Mouse (Mus musculus) intestine, postnatal 0 days (tissue): ENCODE results near the gene Slc25a47. TPM values are rescaled to one million over a fixed set of nuclear protein-coding genes. Genes with fewer than 3 reads are reported as not detected.

ENCODE experiments used
- ATAC-seq: fragments of 200-750 bp; cut with Nextera tagmentation; 2 replicates; pipeline ENCODE4 v1.8.0; 2017; ENCODE audit warnings: mild to moderate bottlenecking, moderate TSS enrichment, moderate library complexity
- H3K27ac ChIP-seq: fragments of 300-500 bp; sonication (generic); 2 replicates; pipeline ENCODE4 v1.5.1; 2014; ENCODE audit warnings: mild to moderate bottlenecking, low read depth, low read length, moderate library complexity
- H3K27me3 ChIP-seq: fragments of 300-500 bp; sonication (generic); replicated peaks from 2 replicates; pipeline ENCODE4 v1.6.1; 2014; ENCODE audit warnings: low read length, mixed read lengths; ENCODE audit not compliant: control insufficient read depth, insufficient read depth
- H3K36me3 ChIP-seq: fragments of 300-500 bp; sonication (generic); 2 replicates; pipeline ENCODE4 v1.6.1; 2014; ENCODE audit warnings: mild to moderate bottlenecking, moderate library complexity; ENCODE audit not compliant: control insufficient read depth, insufficient read depth
- H3K4me1 ChIP-seq: fragments of 300-500 bp; sonication (generic); replicated peaks from 2 replicates; pipeline ENCODE4 v1.6.1; 2014; ENCODE audit warnings: antibody characterized with exemption, low read length, mixed read lengths; ENCODE audit not compliant: control insufficient read depth, insufficient read depth
- H3K4me2 ChIP-seq: fragments of 300-500 bp; sonication (generic); replicated peaks from 2 replicates; pipeline ENCODE4 v1.6.1; 2014; ENCODE audit warnings: low read depth, mild to moderate bottlenecking, moderate library complexity
- H3K4me3 ChIP-seq: fragments of 300-500 bp; sonication (generic); 2 replicates; pipeline ENCODE4 v1.5.1; 2014; ENCODE audit warnings: low read depth, low read length
- H3K9ac ChIP-seq: fragments of 300-500 bp; sonication (generic); 2 replicates; pipeline ENCODE4 v1.6.1; 2014; ENCODE audit warnings: mild to moderate bottlenecking, low read depth, low read length
- H3K9me3 ChIP-seq: fragments of 300-500 bp; sonication (generic); 2 replicates; pipeline ENCODE4 v1.6.1; 2016; ENCODE audit warnings: mixed run types; ENCODE audit not compliant: control insufficient read depth
- CTCF ChIP-seq: sonication (generic); IDR thresholded peaks from 2 replicates; pipeline ENCODE4 v1.5.1; 2016; ENCODE audit warnings: low read depth, mild to moderate bottlenecking, control low read depth, antibody characterized with exemption, moderate library complexity
- WGBS: fragments of 180-500 bp; shearing (Covaris S2); extraction: QIAGEN DNeasy Blood & Tissue Kit; methylation state at CpG from one replicate; pipeline ENCODE4 v1.1.7; 2014; 5-methylcytosine and 5-hydroxymethylcytosine counted together
- microRNA counts: library from miRNA; unstranded; fragments of <30 nt; microRNA quantifications from one replicate; lab custom pipeline; 2016
- microRNA-seq: library from miRNA; unstranded; fragments of <30 nt; microRNA quantifications from one replicate; pipeline ENCODE4, GENCODE M21; 2016
- polyA plus RNA-seq: library from polyadenylated mRNA; unstranded; fragments of >200 nt; fragmentation: Nextera tagmentation; extraction: Ambion mirVana; gene quantifications from 2 replicates; pipeline ENCODE4 v1.2.1, GENCODE M21; 2015

Slc25a47 gene
- polyA plus RNA-seq, 1 experiment from 2014 or later: 5.1 TPM

GRCm38 (mm10) chr12:108905620-108906302 lies 69.9 kb downstream of the Slc25a47 start:
- no peaks in the 10 kb centered on the region for H3K27me3 ChIP-seq
- WGBS: 66% methylated on average over 14 of the region's 14 CpGs

GRCm38 (mm10) chr12:108906398-108906797 lies 70.6 kb downstream of the Slc25a47 start:
- no peaks in the 10 kb centered on the region for H3K9me3 ChIP-seq
- H3K36me3 ChIP-seq: no peaks in the 10 kb centered on the region
- no peak for TF ChIP-seq CTCF
- 64% methylated on average over 12 of the region's 12 CpGs for WGBS
- H3K27ac ChIP-seq: no peak overlapping the region
- H3K9ac ChIP-seq: no peak overlapping the region
- no peak for ATAC-seq
- no peaks in the 10 kb centered on the region for H3K27me3 ChIP-seq
- no peak overlapping the region for H3K4me2 ChIP-seq
- no peak overlapping the region for H3K4me3 ChIP-seq
- no peaks in the 10 kb centered on the region for H3K4me1 ChIP-seq

More at GRCm38 (mm10) chr12:108905620-108906302, 69.9 kb downstream of the Slc25a47 start:
- Histone ChIP-seq H3K4me3 (no peak overlapping the region), H3K9me3 (no peaks in the 10 kb centered on the region), H3K36me3 (no peaks in the 10 kb centered on the region), H3K27ac (no peak overlapping the region), H3K9ac (no peak overlapping the region), H3K4me2 (no peak overlapping the region), H3K4me1 (no peaks in the 10 kb centered on the region)
- ATAC-seq: no peak
- TF ChIP-seq CTCF: 0 out of 2 replicates have a peak, but pooled peaks have one; percentile 6

MicroRNA genes within 50 kb of the gene (microRNA counts, 519-probe panel; counts per million panel counts)
- microRNA mmu-miR-345-3p (lab: Ali Mortazavi, UCI) (not detected), microRNA mmu-miR-345-5p (lab: Ali Mortazavi, UCI) (3,299 counts per million, percentile 38 among the panel's probes with 10 or more counts)

Small RNA genes lying within 50 kb of the gene (microRNA-seq; reads per million reads assigned to microRNA genes)
- 85.6 reads per million, percentile 46 among the genes with 10 or more reads in this experiment for gene Mir345

Other genes with a start within 250 kb of the Slc25a47 start
- 264 and 273 TPM in 2 replicates for gene Degs2, start 133.7 kb upstream of the Slc25a47 start, polyA plus RNA-seq
- gene Yy1, start 43.1 kb upstream of the Slc25a47 start, polyA plus RNA-seq: 10.3 and 10.9 TPM in 2 replicates
- gene Slc25a29, start 163 bp upstream of the Slc25a47 start, polyA plus RNA-seq: 1.8 and 1.9 TPM in 2 replicates
- 2.7 and 2.9 TPM in 2 replicates for gene Wdr25, start 57.6 kb downstream of the Slc25a47 start, polyA plus RNA-seq
- 34.5 and 36.5 TPM in 2 replicates for gene Wars, start 58.1 kb downstream of the Slc25a47 start, polyA plus RNA-seq
- 1.6 and 1.8 TPM in 2 replicates for gene Begain, start 232.2 kb downstream of the Slc25a47 start, polyA plus RNA-seq